Mouse (Mus musculus) liver, embryonic 11.5 days (tissue): Measurements from ENCODE around the gene Dsel. TPM values are rescaled to one million over a fixed set of nuclear protein-coding genes. Genes with fewer than 3 reads are reported as not detected.

Experiments used
- ATAC-seq: fragments of 200-750 bp; cut with Nextera tagmentation; replicated peaks from 2 replicates; pipeline ENCODE4 v1.8.0; 2017; ENCODE audit warnings: moderate number of reproducible peaks, mild to moderate bottlenecking, moderate TSS enrichment, moderate library complexity; ENCODE audit not compliant: low FRiP score
- DNase-seq: peaks from one replicate; pipeline ENCODE4 v3.0.0-alpha.2; 2017; ENCODE audit warnings: low spot score
- H3K27ac ChIP-seq: fragments of 300-500 bp; sonication (generic); 2 replicates; pipeline ENCODE4 v1.5.1; 2014; ENCODE audit warnings: mild to moderate bottlenecking, low read depth, low read length, control low read depth
- H3K27me3 ChIP-seq: fragments of 300-500 bp; sonication (generic); replicated peaks from 2 replicates; pipeline ENCODE4 v1.6.1; 2014; ENCODE audit warnings: low read length, mixed read lengths; ENCODE audit not compliant: control insufficient read depth, insufficient read depth
- H3K36me3 ChIP-seq: fragments of 300-500 bp; sonication (generic); 2 replicates; pipeline ENCODE4 v1.6.1; 2014; ENCODE audit warnings: mild to moderate bottlenecking, low read length, moderate library complexity, mixed read lengths; ENCODE audit not compliant: control insufficient read depth, insufficient read depth
- H3K4me1 ChIP-seq: fragments of 300-500 bp; sonication (generic); replicated peaks from 2 replicates; pipeline ENCODE4 v1.6.1; 2014; ENCODE audit warnings: low read length, mixed read lengths; ENCODE audit not compliant: control insufficient read depth, insufficient read depth
- H3K4me2 ChIP-seq: fragments of 300-500 bp; sonication (generic); 2 replicates; pipeline ENCODE4 v1.6.1; 2014; ENCODE audit warnings: mild to moderate bottlenecking, control low read depth, moderate library complexity
- H3K4me3 ChIP-seq: fragments of 300-500 bp; sonication (generic); 2 replicates; pipeline ENCODE4 v1.5.1; 2014; ENCODE audit warnings: low read depth, low read length, control low read depth
- H3K9ac ChIP-seq: fragments of 300-500 bp; sonication (generic); 2 replicates; pipeline ENCODE4 v1.6.1; 2014; ENCODE audit warnings: low read depth, low read length, control low read depth
- H3K9me3 ChIP-seq: fragments of 300-500 bp; sonication (generic); 2 replicates; pipeline ENCODE4 v1.6.1; 2016; ENCODE audit warnings: low read length, inconsistent platforms, mixed read lengths; ENCODE audit not compliant: control insufficient read depth
- WGBS: fragments of 180-500 bp; shearing (Covaris S2); extraction: QIAGEN DNeasy Blood & Tissue Kit; methylation state at CpG from one replicate; pipeline ENCODE4 v1.1.7; 2014; 5-methylcytosine and 5-hydroxymethylcytosine counted together
- polyA plus RNA-seq: library from polyadenylated mRNA; unstranded; fragments of >200 nt; fragmentation: Nextera tagmentation; extraction: Ambion mirVana; gene quantifications from 2 replicates; pipeline ENCODE4 v1.2.1, GENCODE M21; 2014

The Dsel gene
- polyA plus RNA-seq = 3.5 and 4.8 TPM in 2 replicates

GRCm38 (mm10) chr1:111864779-111865165, at the start of gene Dsel:
Dsel (minus strand) TSS chr1:111864918.
- DNase-seq (peak; percentile 92), ATAC-seq (peak; percentile 98)
- no peaks in the 10 kb centered on the region for H3K27me3 ChIP-seq
- H3K27ac ChIP-seq = peak within 1 kb of the TSS; percentile 61
- WGBS = under 1% methylated on average over 33 of the region's 33 CpGs
- H3K4me1 ChIP-seq = no peaks in the 10 kb centered on the region
- peak within 1 kb of the TSS; percentile 65 for H3K4me3 ChIP-seq
- H3K36me3 ChIP-seq = no peaks in the 10 kb centered on the region
- peak within 1 kb of the TSS; percentile 90 for H3K4me2 ChIP-seq
- no peaks in the 10 kb centered on the region for H3K9me3 ChIP-seq
- peak within 1 kb of the TSS; percentile 61 for H3K9ac ChIP-seq

GRCm38 (mm10) chr1:111911424-111911823, 46.7 kb upstream of the Dsel start:
- no peak for ATAC-seq
- 78% methylated on average over 1 of the region's 1 CpGs for WGBS
- Histone ChIP-seq H3K36me3 (no peaks in the 10 kb centered on the region), H3K9ac (no peak overlapping the region), H3K27ac (no peak overlapping the region), H3K27me3 (no peaks in the 10 kb centered on the region), H3K4me1 (no peaks in the 10 kb centered on the region), H3K4me2 (no peak overlapping the region), H3K4me3 (no peak overlapping the region), H3K9me3 (no peaks in the 10 kb centered on the region)
- no peak for DNase-seq

GRCm38 (mm10) chr1:111883336-111883735, 18.6 kb upstream of the Dsel start:
- Histone ChIP-seq H3K4me1 (no peaks in the 10 kb centered on the region), H3K27me3 (no peaks in the 10 kb centered on the region), H3K27ac (no peak overlapping the region), H3K4me2 (no peak overlapping the region), H3K36me3 (no peaks in the 10 kb centered on the region), H3K4me3 (no peak overlapping the region), H3K9ac (no peak overlapping the region), H3K9me3 (no peaks in the 10 kb centered on the region)
- no peak for DNase-seq
- no peak for ATAC-seq
- 85% methylated on average over 3 of the region's 3 CpGs for WGBS

- no peak overlapping the region for H3K4me3 ChIP-seq
- no peaks in the 10 kb centered on the region for H3K27me3 ChIP-seq
- DNase-seq = no peak
- ATAC-seq = no peak
- no peaks in the 10 kb centered on the region for H3K36me3 ChIP-seq
- H3K4me1 ChIP-seq = no peaks in the 10 kb centered on the region
- no peak overlapping the region for H3K27ac ChIP-seq
- H3K9ac ChIP-seq = no peak overlapping the region
- H3K4me2 ChIP-seq = no peak overlapping the region
- no peaks in the 10 kb centered on the region for H3K9me3 ChIP-seq
These were observed 11.1 kb upstream of the Dsel start for GRCm38 (mm10) chr1:111875784-111876183.

GRCm38 (mm10) chr1:111873196-111873595, 8.5 kb upstream of the Dsel start:
- Histone ChIP-seq H3K27ac (no peak overlapping the region), H3K9me3 (no peaks in the 10 kb centered on the region), H3K4me3 (no peak overlapping the region), H3K4me2 (no peak overlapping the region), H3K9ac (no peak overlapping the region), H3K4me1 (no peaks in the 10 kb centered on the region), H3K36me3 (no peaks in the 10 kb centered on the region), H3K27me3 (no peaks in the 10 kb centered on the region)
- ATAC-seq (no peak), DNase-seq (no peak)

GRCm38 (mm10) chr1:111865467-111865866, 749 bp upstream of the Dsel start:
- Histone ChIP-seq H3K4me1 (no peaks in the 10 kb centered on the region), H3K27ac (no peak overlapping the region), H3K9me3 (no peaks in the 10 kb centered on the region), H3K4me3 (no peak overlapping the region), H3K36me3 (no peaks in the 10 kb centered on the region), H3K27me3 (no peaks in the 10 kb centered on the region), H3K9ac (no peak overlapping the region), H3K4me2 (no peak overlapping the region)
- WGBS = 70% methylated on average over 2 of the region's 2 CpGs
- DNase-seq = no peak
- ATAC-seq = no peak

GRCm38 (mm10) chr1:111864063-111864778, 497 bp downstream of the Dsel start:
- Histone ChIP-seq H3K27ac (peak overlapping the region; percentile 61), H3K4me3 (peak overlapping the region; percentile 65), H3K4me2 (peak overlapping the region; percentile 90), H3K27me3 (no peaks in the 10 kb centered on the region), H3K9ac (peak overlapping the region; percentile 61), H3K9me3 (no peaks in the 10 kb centered on the region), H3K4me1 (no peaks in the 10 kb centered on the region), H3K36me3 (no peaks in the 10 kb centered on the region)
- under 1% methylated on average over 41 of the region's 41 CpGs for WGBS
- peak; percentile 71 for DNase-seq
- peak; percentile 77 for ATAC-seq

- H3K27ac ChIP-seq = no peak overlapping the region
- DNase-seq = no peak
- H3K4me1 ChIP-seq = no peaks in the 10 kb centered on the region
These were observed 6.9 kb downstream of the Dsel start for GRCm38 (mm10) chr1:111857852-111858251.

GRCm38 (mm10) chr1:111852439-111852838, 12.3 kb downstream of the Dsel start:
- 83% methylated on average over 8 of the region's 8 CpGs for WGBS

More at GRCm38 (mm10) chr1:111857852-111858251, 6.9 kb downstream of the Dsel start:
- Histone ChIP-seq H3K9me3 (no peaks in the 10 kb centered on the region), H3K27me3 (no peaks in the 10 kb centered on the region), H3K9ac (no peak overlapping the region), H3K4me3 (no peak overlapping the region), H3K36me3 (no peaks in the 10 kb centered on the region), H3K4me2 (no peak overlapping the region)
- no peak for ATAC-seq
- 82% methylated on average over 1 of the region's 1 CpGs for WGBS

More at GRCm38 (mm10) chr1:111852439-111852838, 12.3 kb downstream of the Dsel start:
- no peak overlapping the region for H3K4me3 ChIP-seq
- no peaks in the 10 kb centered on the region for H3K9me3 ChIP-seq
- DNase-seq (no peak), ATAC-seq (no peak)
- H3K36me3 ChIP-seq = no peaks in the 10 kb centered on the region
- no peak overlapping the region for H3K27ac ChIP-seq
- H3K27me3 ChIP-seq = no peaks in the 10 kb centered on the region
- H3K9ac ChIP-seq = no peak overlapping the region
- H3K4me2 ChIP-seq = no peak overlapping the region
- H3K4me1 ChIP-seq = no peaks in the 10 kb centered on the region
